Comparison of ENCODE assay signal across 9 mouse cellular contexts in the genomic region with DNA sequence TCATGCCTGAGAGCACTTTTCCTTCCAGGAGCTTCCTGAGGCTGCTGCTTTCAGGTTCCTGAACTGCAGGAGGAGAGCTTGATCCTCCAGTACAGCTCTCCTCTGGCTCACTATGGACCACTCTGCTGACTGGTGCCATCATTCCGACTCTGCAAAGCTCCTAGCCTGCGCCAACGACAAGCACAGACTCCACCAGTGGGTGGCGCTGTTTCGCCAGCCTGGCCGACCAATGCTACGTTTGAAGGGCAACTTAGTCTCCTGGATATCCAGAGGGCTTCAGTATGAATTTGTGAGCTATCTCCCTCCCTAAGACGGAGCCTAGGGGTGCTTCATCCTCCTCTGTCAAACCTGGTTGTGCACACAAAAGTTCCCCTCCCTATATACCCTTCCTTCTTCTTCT. TPM values are rescaled to one million over a fixed set of nuclear protein-coding genes. Genes with fewer than 3 reads are reported as not detected.
DNase-seq lines count a peak whose midpoint lies in the region; TF ChIP-seq lines count a peak whose summit lies in the region.
"Had no signal": no experiment of that assay in that cellular context is flagged by ENCODE, and none has a peak within 500 bp of the region (broad histone marks: within the 10 kb centered on the region; RNA-seq: fewer than 3 reads in every experiment).

No protein-coding gene starts in this region.

- H3K27me3 ChIP-seq in heart, embryonic 10.5 days (ENCODE audit: insufficient read depth, poor library complexity, severe bottlenecking), result peaks cover 7% of the 10 kb centered on the region
- H3K27me3 ChIP-seq: lung, embryonic 15.5 days had no signal

- TF ChIP-seq CTCF in bone marrow macrophage, adult 2 months (IDR thresholded peaks at IDR 0.05; ENCODE audit: low read depth, low read length), result peak; percentile 30; the same call in 1 of the 2 replicates

- H3K4me3 ChIP-seq in heart, embryonic 10.5 days, result no peak overlapping the region; the same call in 1 of the 2 replicates
- H3K4me3 ChIP-seq in bone marrow macrophage, adult 2 months (ENCODE audit: insufficient read depth, low read length), result no peak overlapping the region
- H3K4me3 ChIP-seq: lung, embryonic 15.5 days had no signal

- H3K27ac ChIP-seq in heart, embryonic 10.5 days, result no peak overlapping the region
- no peak overlapping the region for H3K27ac ChIP-seq in bone marrow macrophage, adult 2 months (ENCODE audit: insufficient read depth, low read depth, low read length)
- H3K27ac ChIP-seq: lung, embryonic 15.5 days had no signal

- peaks cover 3% of the 10 kb centered on the region; the same call in 1 of the 2 replicates for H3K4me1 ChIP-seq in heart, embryonic 10.5 days
- no peaks in the 10 kb centered on the region for H3K4me1 ChIP-seq in bone marrow macrophage, adult 2 months (ENCODE audit: control insufficient read depth, insufficient read depth, low read length)
- H3K4me1 ChIP-seq: lung, embryonic 15.5 days had no signal

- no peak for TF ChIP-seq POLR2A in bone marrow macrophage, adult 2 months (IDR thresholded peaks at IDR 0.05; ENCODE audit: borderline replicate concordance, low read depth, low read length)

- WGBS in heart, embryonic 10.5 days, result 7% methylated on average over 8 of the region's 8 CpGs

- DNase-seq in heart, embryonic 10.5 days (ENCODE audit: low spot score), result peak; percentile 82
- DNase-seq in heart, adult 11 months, result no peak
- peak; percentile 58 to 64 for DNase-seq in CD8-positive naive resting alpha-beta T cell, adult 2 months (ENCODE audit: low read depth in 2 of 2, low spot score in 2 of 2)
- DNase-seq in gastrocnemius, postnatal 25 days, result peak; percentile 24
- peak; percentile 11 to 21 for DNase-seq in layer of hippocampus, postnatal 14 days (ENCODE audit: low spot score in 2 of 2)
- DNase-seq in ovary, postnatal 36 days (ENCODE audit: low spot score), result peak; percentile 51
- peak; percentile 71 for DNase-seq in thymus, postnatal 25 days

- no peaks in the 10 kb centered on the region for H3K9me3 ChIP-seq in heart, embryonic 10.5 days
- H3K9me3 ChIP-seq: lung, embryonic 15.5 days had no signal

- peaks cover 5% of the 10 kb centered on the region for H3K36me3 ChIP-seq in heart, embryonic 10.5 days
- H3K36me3 ChIP-seq: lung, embryonic 15.5 days had no signal

RNA-seq across cellular contexts. Expression of a gene that starts 43.0 kb away (rescaled TPM):
- polyA plus RNA-seq in heart, embryonic 10.5 days (2016; fragmentation: Nextera tagmentation; extraction: Ambion mirVana), result 29.8 and 50.3 TPM in 2 replicates
- polyA plus RNA-seq in bone marrow macrophage, adult 2 months (2012; ENCODE audit: insufficient read depth, insufficient read length, missing spikeins), result not detected in 2 replicates
- total RNA-seq in gastrocnemius, postnatal 25 days (2021), result 1 to 10 TPM; 4.9 to 5.7 TPM
- total RNA-seq in layer of hippocampus, postnatal 14 days (2021), result 10 to 100 TPM; 12.0 to 13.8 TPM
